Mouse (Mus musculus) myocyte (in vitro differentiated cells): Measurements from ENCODE around the gene Plagl1. TPM values are rescaled to one million over a fixed set of nuclear protein-coding genes. Genes with fewer than 3 reads are reported as not detected.

Experiments used
- H3K27me3 ChIP-seq: one replicate; pipeline ENCODE4 v1.6.1; 2011; ENCODE audit not compliant: control insufficient read depth, insufficient read depth, insufficient read length
- H3K36me3 ChIP-seq: one replicate; pipeline ENCODE4 v1.6.1; 2011; ENCODE audit not compliant: control insufficient read depth, insufficient read depth
- H3K4me2 ChIP-seq: one replicate; pipeline ENCODE4 v1.6.1; 2011; ENCODE audit warnings: low read depth, control low read depth
- H3K4me3 ChIP-seq: one replicate; pipeline ENCODE4 v1.5.1; 2011; ENCODE audit warnings: mild to moderate bottlenecking, control low read depth, moderate library complexity
- H3K79me2 ChIP-seq: one replicate; pipeline ENCODE4 v1.6.1; 2011; ENCODE audit not compliant: control insufficient read depth, insufficient read depth
- H3ac ChIP-seq: one replicate; pipeline ENCODE4 v1.6.1; 2011; ENCODE audit not compliant: control insufficient read depth, insufficient read length
- CEBPB ChIP-seq: IDR thresholded peaks from 2 replicates; pipeline ENCODE4 v1.6.1; 2011; ENCODE audit warnings: mild to moderate bottlenecking, moderate library complexity; ENCODE audit not compliant: poor library complexity, insufficient read depth, severe bottlenecking
- E2F4 ChIP-seq: IDR thresholded peaks from one replicate; pipeline ENCODE4 v1.6.1; 2011; ENCODE audit warnings: mild to moderate bottlenecking, control low read depth, moderate library complexity; ENCODE audit not compliant: insufficient read depth
- MAX ChIP-seq: IDR thresholded peaks from one replicate; pipeline ENCODE4 v1.6.1; 2011; ENCODE audit warnings: low read depth, mild to moderate bottlenecking, control low read depth
- MYOD1 ChIP-seq, 3 experiments: IDR thresholded peaks; one replicate each; pipeline ENCODE4 v1.6.1; 2011; ENCODE audit warnings: control low read depth in 2 of 3, low read depth in 2 of 3, mild to moderate bottlenecking in 2 of 3, moderate library complexity in 1 of 3; ENCODE audit not compliant: insufficient read length in 2 of 3, control insufficient read depth in 1 of 3
- MYOG ChIP-seq, 3 experiments: IDR thresholded peaks; one replicate each; pipeline ENCODE4 v1.6.1; 2011; ENCODE audit warnings: control low read depth in 2 of 3, low read depth in 2 of 3, mild to moderate bottlenecking in 2 of 3; ENCODE audit not compliant: insufficient read length in 2 of 3, control insufficient read depth in 1 of 3, insufficient read depth in 1 of 3
- POLR2A ChIP-seq: IDR thresholded peaks from one replicate; pipeline ENCODE4 v1.6.1; 2011; ENCODE audit warnings: low read depth, mild to moderate bottlenecking, control low read depth, moderate library complexity; ENCODE audit not compliant: insufficient read length
- POLR2AphosphoS2 ChIP-seq: IDR thresholded peaks from one replicate; pipeline ENCODE4 v1.6.1; 2011; ENCODE audit warnings: low read depth, control low read depth; ENCODE audit not compliant: insufficient read length
- REST ChIP-seq: IDR thresholded peaks from one replicate; pipeline ENCODE4 v1.6.1; 2011; ENCODE audit warnings: mild to moderate bottlenecking, control low read depth, moderate library complexity; ENCODE audit not compliant: insufficient read depth, insufficient read length
- SRF ChIP-seq: IDR thresholded peaks from one replicate; pipeline ENCODE4 v1.6.1; 2011; ENCODE audit warnings: low read depth; ENCODE audit not compliant: control insufficient read depth, insufficient read length
- TCF12 ChIP-seq: IDR thresholded peaks from one replicate; pipeline ENCODE4 v1.6.1; 2011; ENCODE audit warnings: mild to moderate bottlenecking, control low read depth; ENCODE audit not compliant: poor library complexity, insufficient read depth, severe bottlenecking
- TCF3 ChIP-seq: IDR thresholded peaks from one replicate; pipeline ENCODE4 v1.6.1; 2011; ENCODE audit warnings: low read depth, control low read depth; ENCODE audit not compliant: insufficient read length
- USF1 ChIP-seq: IDR thresholded peaks from one replicate; pipeline ENCODE4 v1.6.1; 2011; ENCODE audit warnings: low read depth, mild to moderate bottlenecking, control low read depth, moderate library complexity
- polyA plus RNA-seq: library from polyadenylated mRNA; unstranded; fragments of >200 nt; fragmentation: generic; extraction: Trizol; gene quantifications from one replicate; pipeline ENCODE4 v1.2.1, GENCODE M21; 2012; ENCODE audit warnings: missing spikeins

Plagl1 gene
- polyA plus RNA-seq, 1 experiment = 0.40 TPM

DNA sequence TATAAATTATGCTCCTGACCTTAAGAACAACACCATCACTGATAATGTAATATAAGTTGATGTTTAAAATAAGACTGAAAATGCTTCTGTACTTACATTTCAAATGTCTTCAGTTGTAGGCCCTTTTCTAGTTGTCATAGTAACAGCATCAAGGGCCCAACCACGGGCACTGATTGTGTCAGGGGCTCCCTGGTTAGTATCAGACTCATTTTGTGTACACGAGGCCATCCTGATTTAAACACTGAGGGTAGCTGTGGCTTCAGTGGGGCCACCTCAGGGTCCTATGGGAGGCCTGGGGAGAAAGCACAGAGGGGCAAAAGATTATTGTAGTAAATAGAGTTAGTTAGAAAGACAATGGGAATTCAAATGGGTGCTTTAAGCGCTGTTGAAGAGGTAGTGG lies 65.5 kb downstream of the Plagl1 start:
- no peak overlapping the region for H3K4me3 ChIP-seq
- no peaks in the 10 kb centered on the region for H3K36me3 ChIP-seq
- peaks cover 5% of the 10 kb centered on the region for H3K27me3 ChIP-seq
- no peak overlapping the region for H3K4me2 ChIP-seq
- no peaks in the 10 kb centered on the region for H3K79me2 ChIP-seq
- TF ChIP-seq REST (no peak), MAX (no peak), CEBPB (no peak), USF1 (no peak), POLR2AphosphoS2 (no peak), SRF (no peak), MYOD1 (IDR thresholded peaks at IDR 0.05; ENCODE audit: control insufficient read depth in 1 of 3, insufficient read length in 2 of 3, low read depth in 2 of 3) (no peak), POLR2A (no peak), MYOG (IDR thresholded peaks at IDR 0.05; ENCODE audit: control insufficient read depth in 1 of 3, insufficient read depth in 1 of 3, insufficient read length in 2 of 3, low read depth in 2 of 3) (no peak), TCF12 (no peak), TCF3 (no peak), E2F4 (no peak)
- H3ac ChIP-seq = no peak overlapping the region

DNA sequence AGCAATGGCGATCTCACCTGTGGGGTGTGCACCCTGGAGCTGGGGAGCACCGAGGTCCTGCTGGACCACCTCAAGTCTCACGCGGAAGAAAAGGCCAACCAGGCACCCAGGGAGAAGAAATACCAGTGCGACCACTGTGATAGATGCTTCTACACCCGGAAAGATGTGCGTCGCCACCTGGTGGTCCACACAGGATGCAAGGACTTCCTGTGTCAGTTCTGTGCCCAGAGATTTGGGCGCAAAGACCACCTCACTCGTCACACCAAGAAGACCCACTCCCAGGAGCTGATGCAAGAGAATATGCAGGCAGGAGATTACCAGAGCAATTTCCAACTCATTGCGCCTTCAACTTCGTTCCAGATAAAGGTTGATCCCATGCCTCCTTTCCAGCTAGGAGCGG lies 67.0 kb downstream of the Plagl1 start:
- no peaks in the 10 kb centered on the region for H3K36me3 ChIP-seq
- H3ac ChIP-seq = no peak overlapping the region
- no peaks in the 10 kb centered on the region for H3K79me2 ChIP-seq
- peaks cover 5% of the 10 kb centered on the region for H3K27me3 ChIP-seq
- no peak for TF ChIP-seq MYOD1 (IDR thresholded peaks at IDR 0.05; ENCODE audit: control insufficient read depth in 1 of 3, insufficient read length in 2 of 3, low read depth in 2 of 3)
- TF ChIP-seq TCF3 = no peak
- no peak for TF ChIP-seq REST
- no peak for TF ChIP-seq CEBPB
- TF ChIP-seq POLR2A = no peak
- no peak for TF ChIP-seq MAX
- TF ChIP-seq TCF12 = no peak
- no peak for TF ChIP-seq E2F4
- TF ChIP-seq USF1 = no peak
- TF ChIP-seq SRF = no peak
- TF ChIP-seq MYOG (IDR thresholded peaks at IDR 0.05; ENCODE audit: control insufficient read depth in 1 of 3, insufficient read depth in 1 of 3, insufficient read length in 2 of 3, low read depth in 2 of 3) = no peak
- TF ChIP-seq POLR2AphosphoS2 = no peak
- H3K4me2 ChIP-seq = no peak overlapping the region
- no peak overlapping the region for H3K4me3 ChIP-seq

DNA sequence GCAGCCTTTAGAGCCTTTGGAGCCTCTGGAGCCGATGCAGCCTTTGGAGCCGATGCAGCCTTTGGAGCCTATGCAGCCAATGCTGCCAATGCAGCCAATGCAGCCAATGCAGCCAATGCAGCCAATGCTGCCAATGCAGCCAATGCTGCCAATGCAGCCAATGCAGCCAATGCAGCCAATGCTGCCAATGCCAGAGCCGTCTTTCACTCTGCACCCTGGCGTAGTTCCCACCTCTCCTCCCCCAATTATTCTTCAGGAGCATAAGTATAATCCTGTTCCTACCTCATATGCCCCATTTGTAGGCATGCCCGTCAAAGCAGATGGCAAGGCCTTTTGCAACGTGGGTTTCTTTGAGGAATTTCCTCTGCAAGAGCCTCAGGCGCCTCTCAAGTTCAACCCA lies 67.6 kb downstream of the Plagl1 start:
- Histone ChIP-seq H3K4me2 (no peak overlapping the region), H3ac (no peak overlapping the region), H3K79me2 (no peaks in the 10 kb centered on the region), H3K4me3 (no peak overlapping the region), H3K36me3 (no peaks in the 10 kb centered on the region), H3K27me3 (peaks cover 5% of the 10 kb centered on the region)
- TF ChIP-seq TCF3 (no peak), TCF12 (no peak), MYOG (IDR thresholded peaks at IDR 0.05; ENCODE audit: control insufficient read depth in 1 of 3, insufficient read depth in 1 of 3, insufficient read length in 2 of 3, low read depth in 2 of 3) (no peak), MYOD1 (IDR thresholded peaks at IDR 0.05; ENCODE audit: control insufficient read depth in 1 of 3, insufficient read length in 2 of 3, low read depth in 2 of 3) (no peak), POLR2AphosphoS2 (no peak)

DNA sequence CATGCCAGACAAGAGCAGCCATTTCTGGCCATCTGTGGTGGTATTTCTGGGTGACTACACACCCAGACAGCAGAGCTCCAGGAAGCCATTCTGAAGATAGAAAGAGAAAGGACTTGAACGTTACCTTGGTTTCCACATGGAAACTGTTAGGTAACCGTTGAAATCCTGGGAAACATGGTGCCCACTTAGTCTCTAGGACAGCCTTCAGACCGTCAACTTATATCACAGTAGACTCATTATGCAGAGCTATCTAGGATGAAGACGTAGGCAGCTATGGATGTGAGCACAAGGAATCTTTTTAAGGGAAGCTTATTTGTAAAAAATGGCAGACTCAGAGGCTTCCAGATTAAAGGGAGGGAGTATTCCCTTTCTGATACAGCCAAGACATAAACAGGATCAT lies 73.5 kb downstream of the Plagl1 start:
- H3K79me2 ChIP-seq = no peaks in the 10 kb centered on the region

DNA sequence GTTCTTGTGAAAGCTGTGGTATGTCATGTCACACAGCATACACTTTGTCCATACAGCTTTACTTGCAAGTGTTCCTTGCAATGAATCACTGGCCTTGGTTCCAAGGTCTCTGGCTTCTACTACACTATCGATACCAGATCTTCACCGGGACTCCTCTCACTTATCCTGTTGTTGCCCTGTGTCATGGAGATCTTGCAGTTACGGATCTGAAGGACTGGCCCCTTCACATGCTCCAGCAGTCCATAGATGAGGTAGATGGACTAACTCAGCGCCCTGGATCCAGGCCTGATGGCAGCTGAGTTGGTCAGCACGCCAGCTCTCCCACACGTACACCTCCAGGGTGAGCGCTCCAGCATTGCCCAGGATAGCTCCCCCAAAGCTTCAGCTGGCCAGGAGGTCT lies 75.0 kb downstream of the Plagl1 start:
- no peaks in the 10 kb centered on the region for H3K36me3 ChIP-seq
- no peak overlapping the region for H3K4me3 ChIP-seq
- no peak overlapping the region for H3ac ChIP-seq
- H3K4me2 ChIP-seq = no peak overlapping the region
- H3K27me3 ChIP-seq = peaks cover 21% of the 10 kb centered on the region
- no peak for TF ChIP-seq MAX
- no peak for TF ChIP-seq REST
- no peak for TF ChIP-seq TCF12
- TF ChIP-seq POLR2AphosphoS2 = no peak
- no peak for TF ChIP-seq CEBPB
- TF ChIP-seq USF1 = no peak
- no peak for TF ChIP-seq TCF3
- no peak for TF ChIP-seq E2F4
- no peak for TF ChIP-seq MYOG (IDR thresholded peaks at IDR 0.05; ENCODE audit: control insufficient read depth in 1 of 3, insufficient read depth in 1 of 3, insufficient read length in 2 of 3, low read depth in 2 of 3)
- TF ChIP-seq SRF = no peak
- TF ChIP-seq POLR2A = no peak
- TF ChIP-seq MYOD1 (IDR thresholded peaks at IDR 0.05; ENCODE audit: control insufficient read depth in 1 of 3, insufficient read length in 2 of 3, low read depth in 2 of 3) = no peak
- H3K79me2 ChIP-seq = no peaks in the 10 kb centered on the region

More for the DNA sequence above, 73.5 kb downstream of the Plagl1 start:
- TF ChIP-seq MYOD1 (IDR thresholded peaks at IDR 0.05; ENCODE audit: control insufficient read depth in 1 of 3, insufficient read length in 2 of 3, low read depth in 2 of 3) (no peak), MYOG (IDR thresholded peaks at IDR 0.05; ENCODE audit: control insufficient read depth in 1 of 3, insufficient read depth in 1 of 3, insufficient read length in 2 of 3, low read depth in 2 of 3) (no peak), SRF (no peak), POLR2A (no peak), TCF3 (no peak), POLR2AphosphoS2 (no peak), REST (no peak), MAX (no peak), TCF12 (no peak), CEBPB (no peak), USF1 (no peak), E2F4 (no peak)
- Histone ChIP-seq H3ac (no peak overlapping the region), H3K36me3 (no peaks in the 10 kb centered on the region), H3K27me3 (peaks cover 14% of the 10 kb centered on the region), H3K4me3 (no peak overlapping the region), H3K4me2 (no peak overlapping the region)
